Mouse (Mus musculus): ENCODE measurements around the gene Rhot1.

DNA sequence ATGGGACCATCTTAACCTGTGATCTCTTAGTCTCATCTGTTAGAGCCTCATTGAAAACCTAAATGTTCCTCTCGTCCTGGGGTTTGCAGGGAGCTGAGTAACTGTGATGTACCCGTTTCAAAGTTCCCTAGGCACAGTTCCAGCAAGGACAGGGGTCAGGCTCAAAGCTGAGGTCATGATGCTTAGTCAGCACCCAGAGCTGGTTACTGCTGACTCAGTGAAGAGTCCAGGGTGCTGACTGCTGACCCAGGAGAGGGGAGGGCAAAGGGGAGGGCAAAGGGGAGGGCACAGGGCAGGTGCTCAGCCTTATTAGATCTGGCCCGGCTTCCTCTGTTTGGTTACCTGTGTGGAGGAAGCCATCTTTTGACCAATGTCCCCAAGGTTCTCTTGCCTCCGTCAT is 36.9 kb upstream of the Rhot1 start:
- no peak for TF ChIP-seq CTCF (IDR thresholded peaks at IDR 0.05; ENCODE audit: control insufficient read depth, insufficient read depth, low read length)
- TF ChIP-seq POLR2A (IDR thresholded peaks at IDR 0.05; ENCODE audit: borderline replicate concordance, control insufficient read depth, low read depth, low read length): no peak

Measured in bone marrow, adult 2 months (tissue).